Mouse (Mus musculus) midbrain, postnatal 0 days (tissue): ENCODE measurements around the gene Map4k4. TPM values are rescaled to one million over a fixed set of nuclear protein-coding genes. Genes with fewer than 3 reads are reported as not detected.
A peak's percentile ranks its signal among the peaks of the same experiment; 100 is the strongest.

ENCODE experiments used
- ATAC-seq: fragments of 200-750 bp; cut with Nextera tagmentation; 2 replicates; pipeline ENCODE4 v1.8.0; 2017; ENCODE audit warnings: moderate number of reproducible peaks, mild to moderate bottlenecking, moderate TSS enrichment, moderate library complexity; ENCODE audit not compliant: low FRiP score
- DNase-seq: peaks from one replicate; pipeline ENCODE4 v3.0.0-alpha.2; 2015; ENCODE audit warnings: low spot score
- H3K27ac ChIP-seq: fragments of 300-500 bp; sonication (generic); 2 replicates; pipeline ENCODE4 v1.5.1; 2014; ENCODE audit warnings: low read depth, mild to moderate bottlenecking, low read length, mixed read lengths
- H3K27me3 ChIP-seq: fragments of 300-500 bp; sonication (generic); 2 replicates; pipeline ENCODE4 v1.6.1; 2014; ENCODE audit warnings: low read length, control low read depth, mixed read lengths; ENCODE audit not compliant: insufficient read depth
- H3K36me3 ChIP-seq: fragments of 300-500 bp; sonication (generic); 2 replicates; pipeline ENCODE4 v1.6.1; 2014; ENCODE audit warnings: low read length, control low read depth, mixed read lengths; ENCODE audit not compliant: insufficient read depth
- H3K4me1 ChIP-seq: fragments of 300-500 bp; sonication (generic); 2 replicates; pipeline ENCODE4 v1.6.1; 2014; ENCODE audit warnings: mild to moderate bottlenecking, control low read depth, antibody characterized with exemption, low read length, mixed read lengths; ENCODE audit not compliant: insufficient read depth
- H3K4me2 ChIP-seq: fragments of 300-500 bp; sonication (generic); 2 replicates; pipeline ENCODE4 v1.6.1; 2014; ENCODE audit warnings: low read depth, mild to moderate bottlenecking, low read length, mixed read lengths; ENCODE audit not compliant: poor library complexity, severe bottlenecking
- H3K4me3 ChIP-seq: fragments of 300-500 bp; sonication (generic); 2 replicates; pipeline ENCODE4 v1.5.1; 2014; ENCODE audit warnings: low read depth, mild to moderate bottlenecking, low read length, moderate library complexity
- H3K9ac ChIP-seq: fragments of 300-500 bp; sonication (generic); replicated peaks from 2 replicates; pipeline ENCODE4 v1.6.1; 2014; ENCODE audit warnings: mild to moderate bottlenecking, low read length, moderate library complexity, mixed read lengths; ENCODE audit not compliant: poor library complexity, severe bottlenecking
- H3K9me3 ChIP-seq: fragments of 300-500 bp; sonication (generic); 2 replicates; pipeline ENCODE4 v1.6.1; 2016; ENCODE audit warnings: low read length, control low read depth
- CTCF ChIP-seq: IDR thresholded peaks from 2 replicates; pipeline ENCODE4 v1.5.1; 2016; ENCODE audit warnings: antibody characterized with exemption, mild to moderate bottlenecking
- WGBS: fragments of 180-500 bp; shearing (Covaris S2); extraction: QIAGEN DNeasy Blood & Tissue Kit; methylation state at CpG from one replicate; pipeline ENCODE4 v1.1.7; 2014; 5-methylcytosine and 5-hydroxymethylcytosine counted together
- polyA plus RNA-seq: library from polyadenylated mRNA; unstranded; fragments of >200 nt; fragmentation: Nextera tagmentation; extraction: Ambion mirVana; gene quantifications from 2 replicates; pipeline ENCODE4 v1.2.1, GENCODE M21; 2015
- total RNA-seq: library from RNA; depleted of rRNA; stranded (reverse); fragments of >200 nt; gene quantifications from 2 replicates; pipeline ENCODE4 v1.2.3, GENCODE M21; 2014

The Map4k4 gene
- total and polyA plus RNA-seq, 2 experiments from 2014 or later, result 30.6 to 185 TPM

DNA sequence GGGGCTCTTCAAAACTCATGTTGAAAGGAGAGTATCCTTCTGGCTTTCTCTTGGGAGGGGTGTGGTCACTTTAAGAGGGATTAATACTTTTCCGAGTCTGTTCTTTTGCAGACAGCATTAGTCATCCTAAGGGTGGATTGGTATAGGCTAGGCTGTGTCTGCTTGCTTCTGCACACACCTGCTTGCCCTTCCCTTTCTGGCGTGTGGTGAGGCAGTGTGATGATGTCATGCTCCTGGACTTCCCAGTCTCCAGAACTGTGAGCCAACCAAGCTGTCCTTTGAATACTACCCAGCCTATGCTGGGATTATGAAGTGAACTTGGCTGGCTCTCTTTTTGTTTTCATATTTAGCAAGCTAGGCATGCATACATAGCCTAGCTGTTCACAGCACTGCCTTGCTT is 5.6 kb upstream of the Map4k4 start:
- WGBS, result 47% methylated on average over 2 of the region's 2 CpGs
- no peak overlapping the region for H3K9ac ChIP-seq
- no peak overlapping the region for H3K4me2 ChIP-seq
- no peaks in the 10 kb centered on the region for H3K9me3 ChIP-seq
- H3K4me1 ChIP-seq, result no peaks in the 10 kb centered on the region
- no peak for TF ChIP-seq CTCF
- no peak overlapping the region for H3K4me3 ChIP-seq
- no peak for DNase-seq
- no peaks in the 10 kb centered on the region for H3K27me3 ChIP-seq
- no peak for ATAC-seq
- no peaks in the 10 kb centered on the region for H3K36me3 ChIP-seq
- H3K27ac ChIP-seq, result no peak overlapping the region

DNA sequence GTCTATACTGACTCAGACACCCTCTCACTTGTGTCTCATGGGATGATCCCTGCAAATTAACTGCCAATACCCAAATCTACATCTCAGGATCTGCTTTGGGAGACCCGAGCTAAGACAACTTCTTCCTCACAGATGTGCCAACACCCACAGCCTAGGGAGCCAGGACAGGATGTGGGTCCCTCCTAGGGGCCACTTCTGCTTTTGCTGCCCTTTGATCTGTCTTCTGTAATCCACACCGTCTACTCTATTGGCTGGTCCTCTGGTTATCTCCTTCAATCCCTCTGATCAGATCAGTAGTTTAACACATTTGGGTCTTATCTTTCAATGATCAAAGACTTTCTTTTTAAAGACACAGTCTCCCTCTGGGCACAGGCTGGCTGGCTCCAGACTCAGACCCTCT is 5.2 kb upstream of the Map4k4 start:
- no peak for TF ChIP-seq CTCF
- no peak for DNase-seq
- no peak overlapping the region for H3K9ac ChIP-seq
- no peaks in the 10 kb centered on the region for H3K4me1 ChIP-seq
- WGBS, result 41% methylated on average over 2 of the region's 2 CpGs
- H3K27ac ChIP-seq, result no peak overlapping the region
- no peak overlapping the region for H3K4me2 ChIP-seq
- H3K4me3 ChIP-seq, result no peak overlapping the region
- H3K36me3 ChIP-seq, result no peaks in the 10 kb centered on the region
- no peaks in the 10 kb centered on the region for H3K9me3 ChIP-seq
- no peaks in the 10 kb centered on the region for H3K27me3 ChIP-seq
- no peak for ATAC-seq

DNA sequence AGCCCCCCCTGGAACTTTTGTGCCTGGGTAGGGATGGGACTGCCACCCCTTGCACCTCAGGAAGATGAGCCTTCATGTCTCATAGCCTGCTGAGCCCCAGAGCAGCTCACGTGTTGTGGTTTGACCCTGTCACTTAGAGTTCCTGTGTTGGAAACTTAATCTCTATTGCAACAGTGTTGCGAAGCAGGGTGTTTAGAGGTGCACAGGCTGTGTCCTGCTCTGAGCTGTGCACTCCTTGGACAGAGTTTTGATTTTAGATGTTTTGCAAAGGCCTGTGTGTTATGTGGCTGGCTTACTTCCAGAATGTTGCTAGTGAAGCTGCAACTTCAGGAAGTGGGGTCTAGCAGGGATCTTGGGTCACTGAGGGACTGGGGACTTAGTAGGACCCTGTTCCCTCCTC is 4.1 kb upstream of the Map4k4 start:
- H3K36me3 ChIP-seq, result no peaks in the 10 kb centered on the region
- DNase-seq (no peak), ATAC-seq (no peak)
- no peak overlapping the region for H3K27ac ChIP-seq
- H3K9me3 ChIP-seq, result no peaks in the 10 kb centered on the region
- H3K4me1 ChIP-seq, result no peaks in the 10 kb centered on the region
- H3K4me2 ChIP-seq, result no peak overlapping the region
- no peaks in the 10 kb centered on the region for H3K27me3 ChIP-seq
- no peak overlapping the region for H3K4me3 ChIP-seq
- no peak for TF ChIP-seq CTCF
- no peak overlapping the region for H3K9ac ChIP-seq
- WGBS, result 73% methylated on average over 2 of the region's 2 CpGs

DNA sequence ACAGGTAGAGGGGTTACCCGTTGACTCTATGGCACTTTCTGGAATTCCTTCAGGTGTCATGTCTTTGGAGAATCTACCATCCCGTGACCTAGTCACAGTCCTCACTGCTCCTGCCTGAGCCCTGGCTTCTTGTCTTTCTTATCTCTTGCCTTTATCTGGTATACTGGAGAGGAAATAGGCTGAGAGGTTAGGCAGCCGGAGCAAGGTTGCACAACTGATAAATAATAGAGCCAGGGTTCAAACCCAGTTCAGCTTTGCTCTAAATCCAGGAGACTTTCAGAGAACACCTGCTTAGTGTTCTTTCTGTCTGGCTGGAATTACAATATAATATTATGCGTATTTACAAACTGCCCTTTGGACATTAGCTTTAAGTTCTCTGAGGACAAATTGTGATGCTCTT is 2.0 kb upstream of the Map4k4 start:
- peaks cover 9% of the 10 kb centered on the region; the same call in 1 of the 2 replicates for H3K4me1 ChIP-seq
- H3K27me3 ChIP-seq, result no peaks in the 10 kb centered on the region
- no peak for TF ChIP-seq CTCF
- ATAC-seq (no peak), DNase-seq (no peak)
- H3K36me3 ChIP-seq, result no peaks in the 10 kb centered on the region
- H3K9ac ChIP-seq, result no peak overlapping the region
- H3K4me2 ChIP-seq, result no peak overlapping the region
- H3K4me3 ChIP-seq, result no peak overlapping the region
- no peak overlapping the region for H3K27ac ChIP-seq
- WGBS, result 89% methylated on average over 4 of the region's 4 CpGs
- H3K9me3 ChIP-seq, result no peaks in the 10 kb centered on the region

DNA sequence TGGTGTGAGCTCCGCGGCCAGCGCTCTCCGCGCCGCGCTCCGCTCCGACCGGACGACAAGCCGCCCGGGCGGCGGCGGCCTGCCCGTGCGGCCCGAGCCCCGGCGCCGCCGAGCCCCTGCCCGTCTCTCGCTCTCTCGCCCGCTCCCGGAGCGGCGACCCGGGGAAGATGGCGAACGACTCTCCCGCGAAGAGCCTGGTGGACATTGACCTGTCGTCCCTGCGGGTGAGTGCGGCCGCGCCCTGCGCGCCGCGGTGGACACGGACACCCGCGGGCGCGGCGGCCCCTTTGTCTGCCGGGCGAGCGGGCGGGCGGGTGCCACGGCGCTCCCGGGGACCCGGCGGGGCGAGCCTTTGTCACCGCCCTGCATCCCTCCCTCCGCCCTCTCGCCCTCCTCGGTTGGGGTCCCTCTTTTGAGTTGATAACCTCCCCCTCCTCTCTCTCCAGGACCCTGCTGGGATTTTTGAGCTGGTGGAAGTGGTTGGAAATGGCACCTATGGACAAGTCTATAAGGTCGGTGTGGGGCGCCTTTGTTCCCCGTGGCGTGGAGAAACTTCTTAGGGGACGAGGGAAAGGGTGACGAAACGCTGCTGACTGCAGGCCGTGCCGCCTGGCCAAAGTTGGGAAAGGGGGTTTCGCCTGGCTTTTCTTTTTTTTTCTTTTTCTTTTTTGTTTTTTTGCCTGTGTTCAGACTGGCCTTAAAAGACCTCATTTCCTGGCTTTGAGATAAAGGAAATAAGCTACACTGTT is 524 bp downstream of the Map4k4 start:
- Histone ChIP-seq H3K27ac (peak overlapping the region; percentile 100), H3K9ac (peak overlapping the region; percentile 100), H3K4me3 (peak overlapping the region; percentile 96), H3K27me3 (no peaks in the 10 kb centered on the region), H3K4me1 (peaks cover 11% of the 10 kb centered on the region; the same call in 1 of the 2 replicates), H3K4me2 (peak overlapping the region; percentile 92), H3K36me3 (no peaks in the 10 kb centered on the region), H3K9me3 (no peaks in the 10 kb centered on the region)
- DNase-seq (peak; percentile 44), ATAC-seq (peak; percentile 45)
- TF ChIP-seq CTCF, result no peak; the same call in 1 of the 2 replicates
- under 1% methylated on average over 41 of the region's 75 CpGs for WGBS

DNA sequence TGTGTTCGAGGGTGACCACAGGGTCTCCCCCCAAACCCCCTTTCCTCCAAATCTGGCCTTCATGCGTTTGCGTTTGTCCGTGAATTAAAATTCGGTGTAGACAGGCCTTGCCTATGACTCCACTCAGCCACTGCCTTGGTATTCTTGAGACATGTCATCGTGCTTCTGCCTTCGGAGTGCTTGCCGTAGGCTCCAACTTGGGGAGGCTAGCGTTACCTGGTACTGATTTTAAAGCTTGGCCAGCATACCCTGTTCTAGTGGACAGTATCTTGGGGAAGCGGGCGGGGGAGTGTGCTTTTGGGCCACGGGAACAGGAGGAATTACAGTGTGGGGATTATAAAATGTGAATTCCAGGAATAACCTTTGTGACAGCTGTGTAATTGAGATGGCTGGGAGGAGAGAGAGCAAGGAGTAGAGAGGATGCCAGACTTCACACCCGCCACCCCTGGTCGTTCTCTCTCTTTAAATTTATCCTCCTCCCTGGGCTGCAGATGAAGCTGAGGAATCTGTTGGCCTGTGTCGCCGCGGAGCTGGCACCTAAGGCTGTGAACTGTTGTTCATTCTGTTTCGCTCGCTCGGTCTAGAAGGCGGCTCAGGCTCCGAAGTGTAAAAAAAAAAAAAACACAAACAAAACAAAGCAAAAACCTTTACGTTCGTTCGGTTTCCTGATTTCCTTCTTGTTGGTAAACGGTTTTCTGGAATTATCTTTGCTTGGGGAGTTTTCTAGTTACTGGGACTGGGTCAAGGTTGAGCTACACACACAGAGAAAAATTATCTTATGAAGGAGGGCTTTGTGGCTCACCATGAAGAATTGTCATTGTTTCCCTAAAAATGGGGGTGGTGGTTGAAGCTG is 1.4 kb downstream of the Map4k4 start:
- H3K4me2 ChIP-seq, result peak overlapping the region; percentile 92

More for the DNA sequence above, 1.4 kb downstream of the Map4k4 start:
- no peaks in the 10 kb centered on the region for H3K27me3 ChIP-seq
- no peaks in the 10 kb centered on the region for H3K9me3 ChIP-seq
- under 1% methylated on average over 26 of the region's 26 CpGs for WGBS
- peak overlapping the region; percentile 100 for H3K27ac ChIP-seq
- DNase-seq, result peak; percentile 42
- no peak for ATAC-seq
- peak overlapping the region; percentile 100 for H3K9ac ChIP-seq
- TF ChIP-seq CTCF, result peak; percentile 1
- peaks cover 17% of the 10 kb centered on the region; the same call in 1 of the 2 replicates for H3K4me1 ChIP-seq
- H3K4me3 ChIP-seq, result peak overlapping the region; percentile 96
- H3K36me3 ChIP-seq, result no peaks in the 10 kb centered on the region
